Mouse (Mus musculus): ENCODE measurements around the gene Fam57b. TPM values are rescaled to one million over a fixed set of nuclear protein-coding genes. Genes with fewer than 3 reads are reported as not detected.

Fam57b gene
- polyA plus RNA-seq, 1 experiment: 0.30 TPM

DNA sequence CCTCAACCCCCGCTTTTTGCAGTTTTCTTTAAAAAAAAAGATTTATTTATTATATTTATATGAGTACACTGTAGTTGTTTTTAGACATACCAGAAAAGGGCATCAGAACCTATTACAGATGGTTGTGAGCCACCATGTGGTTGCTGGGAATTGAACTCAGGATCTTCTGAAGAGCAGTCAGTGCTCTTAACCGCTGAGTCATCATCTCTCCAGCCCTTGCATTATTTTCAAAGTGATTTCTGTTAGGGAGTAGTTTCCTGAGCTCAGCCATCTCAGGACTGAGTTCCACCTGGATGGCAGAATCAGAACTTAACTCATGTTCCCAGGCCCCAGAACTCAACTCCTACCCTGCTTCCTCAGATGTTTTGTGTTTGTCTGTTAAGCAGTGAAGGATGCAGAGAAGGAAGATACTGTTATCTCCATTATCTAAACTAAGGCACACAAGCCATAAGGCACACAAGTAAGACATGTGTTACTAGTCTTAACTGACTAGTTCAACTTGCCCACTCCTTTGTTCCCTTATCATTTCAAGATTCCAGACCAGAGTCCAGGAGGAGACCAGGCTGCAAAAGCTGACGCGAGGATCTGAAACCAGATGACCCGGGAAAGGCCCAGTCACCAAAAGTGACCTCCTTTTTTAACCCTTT is 12.4 kb downstream of the Fam57b start:
- no peak overlapping the region for H3K27ac ChIP-seq (ENCODE audit: insufficient read depth, low read length)
- no peak for TF ChIP-seq POLR2A (IDR thresholded peaks at IDR 0.05; ENCODE audit: low read depth, low read length)
- TF ChIP-seq CTCF (IDR thresholded peaks at IDR 0.05; ENCODE audit: extremely low read depth, insufficient read depth, insufficient read length, insufficient replicate concordance): no peak
- DNase-seq (ENCODE audit: low read depth in 1 of 2, low spot score in 2 of 2): no peak
- WGBS: 76% methylated on average over 5 of the region's 5 CpGs
- no peaks in the 10 kb centered on the region; the same call in none of the 2 replicates for H3K4me1 ChIP-seq (ENCODE audit: control insufficient read depth, insufficient read depth, insufficient read length)
- no peak overlapping the region for H3K4me3 ChIP-seq (ENCODE audit: extremely low read depth, insufficient read depth, insufficient read length)
- H3K27me3 ChIP-seq (ENCODE audit: control insufficient read depth, insufficient read depth, low read length): no peaks in the 10 kb centered on the region
- H3K36me3 ChIP-seq (ENCODE audit: control insufficient read depth, insufficient read depth, low read length): no peaks in the 10 kb centered on the region

DNA sequence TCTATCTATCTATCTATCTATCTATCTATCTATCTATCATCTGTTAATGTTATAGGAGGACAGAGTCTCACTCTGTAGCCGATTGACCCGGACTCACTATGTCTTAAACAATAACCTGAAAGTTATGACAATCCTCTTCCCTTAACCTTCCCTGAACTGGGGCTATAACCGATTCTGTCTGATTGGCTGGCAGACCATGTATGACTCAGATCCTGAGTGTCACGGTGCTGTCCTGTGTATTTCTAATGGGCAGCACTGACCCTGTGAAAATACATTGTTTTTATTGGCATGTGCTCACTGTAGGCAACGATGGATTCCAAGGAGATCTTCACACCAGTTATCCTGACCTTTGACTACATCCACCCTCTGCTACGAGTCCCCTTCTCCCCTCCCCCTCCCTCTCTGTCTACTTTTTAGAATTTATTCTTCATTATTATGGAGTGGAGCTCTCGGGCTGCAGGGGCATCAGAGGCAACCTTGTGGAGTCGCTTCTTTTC is 18.3 kb downstream of the Fam57b start:
- TF ChIP-seq POLR2A (IDR thresholded peaks at IDR 0.05; ENCODE audit: low read depth, low read length) (no peak), CTCF (IDR thresholded peaks at IDR 0.05; ENCODE audit: extremely low read depth, insufficient read depth, insufficient read length, insufficient replicate concordance) (no peak)
- WGBS: 71% methylated on average over 8 of the region's 8 CpGs
- no peaks in the 10 kb centered on the region for H3K36me3 ChIP-seq (ENCODE audit: control insufficient read depth, insufficient read depth, low read length)
- no peak overlapping the region for H3K4me3 ChIP-seq (ENCODE audit: extremely low read depth, insufficient read depth, insufficient read length)
- no peaks in the 10 kb centered on the region for H3K27me3 ChIP-seq (ENCODE audit: control insufficient read depth, insufficient read depth, low read length)
- H3K4me1 ChIP-seq (ENCODE audit: control insufficient read depth, insufficient read depth, insufficient read length): no peaks in the 10 kb centered on the region
- no peak overlapping the region for H3K27ac ChIP-seq (ENCODE audit: insufficient read depth, low read length)
- no peak for DNase-seq (ENCODE audit: low read depth in 1 of 2, low spot score in 2 of 2)

DNA sequence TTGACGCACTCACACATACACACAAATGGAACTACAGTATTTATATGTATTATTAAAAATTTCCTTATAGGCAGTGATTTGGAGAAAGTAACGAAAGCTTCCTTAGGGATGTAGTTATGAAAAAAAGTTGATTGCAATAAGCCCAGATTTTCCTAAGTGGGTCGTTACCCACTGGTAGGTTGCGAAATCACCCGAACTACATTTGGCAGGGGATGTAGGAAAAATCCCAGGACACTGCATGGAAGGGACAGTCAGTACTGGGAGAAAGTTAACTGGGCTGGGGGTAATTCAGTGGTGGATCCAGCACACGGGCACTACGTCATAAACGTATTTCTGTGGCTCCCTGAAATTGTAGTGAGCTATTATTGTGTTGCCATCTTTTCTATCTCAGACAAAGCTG is 19.0 kb downstream of the Fam57b start:
- no peaks in the 10 kb centered on the region for H3K27me3 ChIP-seq (ENCODE audit: control insufficient read depth, insufficient read depth, low read length)
- 83% methylated on average over 8 of the region's 8 CpGs for WGBS
- H3K4me3 ChIP-seq (ENCODE audit: extremely low read depth, insufficient read depth, insufficient read length): no peak overlapping the region

DNA sequence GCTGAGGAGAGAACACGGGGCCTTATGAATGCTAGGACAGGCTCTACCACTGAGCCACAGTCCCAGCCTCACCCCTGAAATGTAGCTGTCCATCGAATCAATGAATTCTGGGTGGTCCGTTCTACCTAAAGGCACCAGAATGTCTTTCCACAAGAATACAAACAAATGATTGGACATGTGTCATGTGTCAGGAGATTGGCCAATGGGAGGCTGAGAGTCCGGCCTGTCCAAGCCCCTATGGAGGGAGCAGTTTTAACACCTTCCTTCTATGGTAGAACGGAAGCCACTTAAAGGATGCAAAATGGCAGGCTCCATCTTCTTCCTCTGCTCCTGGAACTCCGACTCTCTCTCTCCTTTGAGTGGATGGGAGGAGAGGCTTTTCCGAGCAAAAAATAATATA is 20.1 kb downstream of the Fam57b start:
- no peaks in the 10 kb centered on the region for H3K36me3 ChIP-seq (ENCODE audit: control insufficient read depth, insufficient read depth, low read length)
- no peaks in the 10 kb centered on the region for H3K4me1 ChIP-seq (ENCODE audit: control insufficient read depth, insufficient read depth, insufficient read length)
- H3K27ac ChIP-seq (ENCODE audit: insufficient read depth, low read length): no peak overlapping the region
- no peak for TF ChIP-seq POLR2A (IDR thresholded peaks at IDR 0.05; ENCODE audit: low read depth, low read length)
- no peak for TF ChIP-seq CTCF (IDR thresholded peaks at IDR 0.05; ENCODE audit: extremely low read depth, insufficient read depth, insufficient read length, insufficient replicate concordance)
- H3K4me3 ChIP-seq (ENCODE audit: extremely low read depth, insufficient read depth, insufficient read length): no peak overlapping the region
- WGBS: 87% methylated on average over 7 of the region's 7 CpGs
- DNase-seq (ENCODE audit: low read depth in 1 of 2, low spot score in 2 of 2): no peak
- H3K27me3 ChIP-seq (ENCODE audit: control insufficient read depth, insufficient read depth, low read length): no peaks in the 10 kb centered on the region

More for the DNA sequence above, 19.0 kb downstream of the Fam57b start:
- H3K4me1 ChIP-seq (ENCODE audit: control insufficient read depth, insufficient read depth, insufficient read length): no peaks in the 10 kb centered on the region
- no peak for DNase-seq (ENCODE audit: low read depth in 1 of 2, low spot score in 2 of 2)
- no peak for TF ChIP-seq POLR2A (IDR thresholded peaks at IDR 0.05; ENCODE audit: low read depth, low read length)
- no peak for TF ChIP-seq CTCF (IDR thresholded peaks at IDR 0.05; ENCODE audit: extremely low read depth, insufficient read depth, insufficient read length, insufficient replicate concordance)
- no peak overlapping the region for H3K27ac ChIP-seq (ENCODE audit: insufficient read depth, low read length)
- no peaks in the 10 kb centered on the region for H3K36me3 ChIP-seq (ENCODE audit: control insufficient read depth, insufficient read depth, low read length)

DNA sequence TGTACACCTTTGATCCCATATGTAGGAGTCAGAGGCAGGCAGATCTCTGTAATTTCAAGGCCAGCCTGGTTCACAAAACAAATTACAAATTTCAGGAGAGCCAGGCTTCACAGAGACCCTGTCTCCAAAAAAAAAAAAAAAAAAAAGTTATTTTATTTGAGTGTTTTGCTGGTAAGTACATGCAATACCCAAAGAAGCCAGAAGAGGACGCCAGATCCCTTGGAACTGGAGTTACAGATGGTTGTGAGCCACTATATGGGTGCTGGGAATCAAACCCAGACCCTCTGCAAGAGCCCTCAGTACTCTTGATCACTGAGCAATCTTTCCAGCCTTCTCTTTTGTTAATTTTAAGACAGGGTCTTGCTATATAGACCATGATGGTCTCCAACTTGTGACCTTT is 21.4 kb downstream of the Fam57b start:
- WGBS: 26% methylated on average over 1 of the region's 1 CpGs
- Histone ChIP-seq H3K4me1 (ENCODE audit: control insufficient read depth, insufficient read depth, insufficient read length) (no peaks in the 10 kb centered on the region), H3K36me3 (ENCODE audit: control insufficient read depth, insufficient read depth, low read length) (no peaks in the 10 kb centered on the region), H3K27ac (ENCODE audit: insufficient read depth, low read length) (no peak overlapping the region), H3K27me3 (ENCODE audit: control insufficient read depth, insufficient read depth, low read length) (peaks cover 2% of the 10 kb centered on the region; the same call in 1 of the 2 replicates), H3K4me3 (ENCODE audit: extremely low read depth, insufficient read depth, insufficient read length) (no peak overlapping the region)
- TF ChIP-seq CTCF (IDR thresholded peaks at IDR 0.05; ENCODE audit: extremely low read depth, insufficient read depth, insufficient read length, insufficient replicate concordance): no peak
- TF ChIP-seq POLR2A (IDR thresholded peaks at IDR 0.05; ENCODE audit: low read depth, low read length): no peak
- no peak for DNase-seq (ENCODE audit: low read depth in 1 of 2, low spot score in 2 of 2)

DNA sequence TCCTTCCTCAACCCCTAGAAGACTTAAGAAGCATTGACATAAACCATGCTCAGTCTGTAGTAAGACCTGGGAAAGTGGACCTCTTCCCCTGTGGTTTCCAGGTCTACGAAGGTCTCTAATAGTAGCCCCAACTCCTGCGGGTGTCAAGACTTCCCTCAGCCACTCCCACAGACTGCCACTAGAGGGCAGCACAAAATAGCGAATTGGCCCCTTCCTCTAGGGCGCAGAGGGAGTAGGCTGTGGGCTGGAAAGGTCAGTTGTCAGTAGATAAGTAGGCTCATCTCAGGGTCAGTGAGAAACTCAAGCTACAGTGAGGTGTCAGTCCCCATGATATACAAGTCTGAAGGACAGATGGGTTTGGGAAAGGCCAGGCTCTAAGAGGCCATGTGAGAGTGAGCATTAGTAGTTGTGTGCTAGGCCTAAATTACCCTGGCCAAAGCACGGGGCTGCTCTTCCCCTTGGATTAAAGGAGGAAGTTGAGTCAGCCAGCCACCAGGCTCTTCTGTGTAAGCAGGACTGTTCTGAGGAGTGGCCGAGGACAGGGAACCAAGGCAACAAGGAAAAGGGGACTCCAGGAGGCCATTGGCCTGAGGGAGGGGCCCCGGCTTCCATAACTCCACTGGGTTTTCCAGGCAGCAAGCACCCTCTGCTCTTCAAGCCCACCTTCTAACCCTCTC is 24.5 kb downstream of the Fam57b start:
- peak; percentile 46 to 76 for DNase-seq (ENCODE audit: low read depth in 1 of 2, low spot score in 2 of 2)
- WGBS: 32% methylated on average over 7 of the region's 7 CpGs
- Histone ChIP-seq H3K4me1 (ENCODE audit: control insufficient read depth, insufficient read depth, insufficient read length) (no peaks in the 10 kb centered on the region), H3K36me3 (ENCODE audit: control insufficient read depth, insufficient read depth, low read length) (no peaks in the 10 kb centered on the region), H3K27ac (ENCODE audit: insufficient read depth, low read length) (no peak overlapping the region), H3K27me3 (ENCODE audit: control insufficient read depth, insufficient read depth, low read length) (peaks cover 2% of the 10 kb centered on the region; the same call in 1 of the 2 replicates), H3K4me3 (ENCODE audit: extremely low read depth, insufficient read depth, insufficient read length) (no peak overlapping the region)
- TF ChIP-seq POLR2A (IDR thresholded peaks at IDR 0.05; ENCODE audit: low read depth, low read length) (no peak), CTCF (IDR thresholded peaks at IDR 0.05; ENCODE audit: extremely low read depth, insufficient read depth, insufficient read length, insufficient replicate concordance) (peak; percentile 90; the same call in 1 of the 2 replicates)

DNA sequence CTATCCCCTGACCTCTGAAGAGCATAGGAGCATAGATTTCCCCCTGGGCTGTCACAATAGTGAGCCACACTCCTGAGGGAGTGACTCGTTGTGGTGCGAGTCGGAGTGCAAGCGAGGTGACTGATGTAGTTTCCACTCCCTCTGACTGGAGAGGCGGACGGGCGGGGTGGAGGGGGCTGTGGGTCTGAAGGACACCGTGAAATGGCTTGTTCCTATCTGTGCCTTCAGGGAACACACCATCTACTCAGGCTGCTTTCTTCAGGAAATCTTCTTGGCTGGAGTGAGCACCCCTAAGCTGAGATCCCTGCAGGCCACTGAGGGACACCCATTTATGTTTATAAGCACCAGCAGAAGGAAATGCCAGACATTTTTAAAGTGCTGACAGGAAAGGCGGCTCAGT is 25.3 kb downstream of the Fam57b start:
- H3K27ac ChIP-seq (ENCODE audit: insufficient read depth, low read length): no peak overlapping the region
- no peaks in the 10 kb centered on the region for H3K36me3 ChIP-seq (ENCODE audit: control insufficient read depth, insufficient read depth, low read length)
- peaks cover 2% of the 10 kb centered on the region; the same call in 1 of the 2 replicates for H3K27me3 ChIP-seq (ENCODE audit: control insufficient read depth, insufficient read depth, low read length)
- H3K4me1 ChIP-seq (ENCODE audit: control insufficient read depth, insufficient read depth, insufficient read length): no peaks in the 10 kb centered on the region
- no peak overlapping the region for H3K4me3 ChIP-seq (ENCODE audit: extremely low read depth, insufficient read depth, insufficient read length)
- 65% methylated on average over 9 of the region's 9 CpGs for WGBS
- no peak for DNase-seq (ENCODE audit: low read depth in 1 of 2, low spot score in 2 of 2)
- TF ChIP-seq POLR2A (IDR thresholded peaks at IDR 0.05; ENCODE audit: low read depth, low read length) (no peak), CTCF (IDR thresholded peaks at IDR 0.05; ENCODE audit: extremely low read depth, insufficient read depth, insufficient read length, insufficient replicate concordance) (no peak)

Data from spleen, adult 2 months (tissue).